Mouse (Mus musculus) embryonic facial prominence, embryonic 15.5 days (tissue): ENCODE measurements at regions not wholly inside any gene's neighbourhood (a gene's known extent, or its start where the extent isn't known, plus 50 kb on each side); places are given as distances from the start of the nearest gene placed in this dataset.
A peak's percentile ranks its signal among the peaks of the same experiment; 100 is the strongest.

Experiments
- ATAC-seq: fragments of 200-750 bp; cut with Nextera tagmentation; 2 replicates; pipeline ENCODE4 v1.8.0; 2017; ENCODE audit warnings: low read depth, moderate TSS enrichment; ENCODE audit not compliant: insufficient number of reproducible peaks, low FRiP score, low TSS enrichment
- H3K27ac ChIP-seq: fragments of 300-500 bp; sonication (generic); replicated peaks from 2 replicates; pipeline ENCODE4 v1.5.1; 2015; ENCODE audit warnings: mild to moderate bottlenecking, inconsistent platforms
- H3K27me3 ChIP-seq: fragments of 300-500 bp; sonication (generic); 2 replicates; pipeline ENCODE4 v1.6.1; 2015; ENCODE audit warnings: inconsistent platforms
- H3K36me3 ChIP-seq: fragments of 300-500 bp; sonication (generic); 2 replicates; pipeline ENCODE4 v1.6.1; 2015; ENCODE audit warnings: mild to moderate bottlenecking, inconsistent platforms
- H3K4me1 ChIP-seq: fragments of 300-500 bp; sonication (generic); 2 replicates; pipeline ENCODE4 v1.6.1; 2015; ENCODE audit warnings: inconsistent platforms
- H3K4me2 ChIP-seq: fragments of 300-500 bp; sonication (generic); replicated peaks from 2 replicates; pipeline ENCODE4 v1.6.1; 2015; ENCODE audit warnings: mild to moderate bottlenecking, inconsistent platforms
- H3K4me3 ChIP-seq: fragments of 300-500 bp; sonication (generic); replicated peaks from 2 replicates; pipeline ENCODE4 v1.5.1; 2015; ENCODE audit warnings: mild to moderate bottlenecking, inconsistent platforms
- H3K9ac ChIP-seq: fragments of 300-500 bp; sonication (generic); 2 replicates; pipeline ENCODE4 v1.6.1; 2015; ENCODE audit warnings: inconsistent platforms
- H3K9me3 ChIP-seq: fragments of 300-500 bp; sonication (generic); replicated peaks from 2 replicates; pipeline ENCODE4 v1.6.1; 2016; ENCODE audit warnings: inconsistent platforms
- WGBS: fragments of 180-500 bp; shearing (Covaris S2); methylation state at CpG from one replicate; pipeline ENCODE4 v1.1.7; 2015; 5-methylcytosine and 5-hydroxymethylcytosine counted together

DNA sequence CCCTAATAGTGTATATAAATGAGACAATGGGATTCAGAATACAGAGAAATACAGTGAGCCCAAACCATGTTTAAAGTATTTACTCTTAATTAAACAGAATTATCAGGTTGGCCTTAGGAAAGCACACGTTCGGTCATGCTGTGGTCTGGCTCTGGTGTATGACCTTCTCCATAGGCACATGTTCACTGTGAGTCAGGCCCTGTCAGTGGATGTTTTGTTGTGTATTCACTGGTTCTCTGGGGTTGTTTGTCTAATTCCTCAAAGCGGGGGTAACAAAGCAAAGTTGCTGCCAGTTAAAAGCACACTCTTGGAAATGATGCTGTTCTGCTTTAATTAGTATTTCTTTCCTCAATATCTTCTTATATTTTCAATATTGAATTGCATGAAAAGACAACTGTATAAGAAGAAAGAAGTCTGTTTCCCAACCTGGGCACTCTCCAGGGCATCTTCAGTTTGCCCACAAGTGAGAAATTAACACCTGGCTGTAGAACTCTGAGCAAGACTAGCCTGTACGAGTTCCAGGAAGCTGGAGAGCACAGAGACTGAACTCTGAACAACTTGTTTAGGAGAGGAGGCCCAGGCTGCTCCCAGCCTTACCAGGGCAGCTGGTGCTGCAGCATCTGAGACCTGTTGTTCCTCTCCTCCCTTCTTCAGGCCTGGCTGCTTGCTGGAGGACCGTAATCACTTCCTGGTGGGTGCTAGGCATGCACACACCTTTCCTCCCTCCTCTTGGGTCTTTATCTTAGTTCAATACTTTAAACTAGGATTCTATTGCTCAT, 593.1 kb downstream of the Ttll7 start:
- no peaks in the 10 kb centered on the region for H3K36me3 ChIP-seq
- 0 out of 2 replicates have a peak overlapping the region, but pooled peaks have one; percentile 28 for H3K27ac ChIP-seq
- no peaks in the 10 kb centered on the region for H3K9me3 ChIP-seq
- 73% methylated on average over 5 of the region's 5 CpGs for WGBS
- H3K27me3 ChIP-seq = no peaks in the 10 kb centered on the region
- no peak overlapping the region for H3K4me2 ChIP-seq
- ATAC-seq = no peak
- no peak overlapping the region for H3K4me3 ChIP-seq
- H3K9ac ChIP-seq = no peak overlapping the region
- H3K4me1 ChIP-seq = peaks cover 9% of the 10 kb centered on the region

DNA sequence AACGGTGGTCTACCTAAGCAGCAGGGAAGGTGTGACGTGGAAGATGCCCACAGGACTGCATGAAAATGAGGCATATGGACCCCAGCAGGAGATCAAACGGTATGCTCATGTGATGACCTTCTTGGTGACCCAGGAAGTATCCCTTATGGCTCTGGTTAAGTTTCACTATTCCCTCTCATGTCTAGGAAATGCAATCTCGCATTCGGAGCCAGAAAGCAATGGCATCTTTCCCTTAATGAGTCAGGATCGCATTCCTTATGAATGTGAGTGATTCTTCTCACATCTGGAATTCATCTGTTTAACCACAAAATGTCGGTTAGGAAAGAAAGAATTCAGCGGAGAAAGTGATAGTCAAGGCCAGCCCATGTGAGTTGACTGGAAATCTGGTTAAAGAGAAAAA, 593.7 kb downstream of the Ttll7 start:
- Histone ChIP-seq H3K4me2 (no peak overlapping the region), H3K9me3 (no peaks in the 10 kb centered on the region), H3K27me3 (no peaks in the 10 kb centered on the region), H3K4me3 (no peak overlapping the region), H3K36me3 (no peaks in the 10 kb centered on the region), H3K4me1 (peaks cover 9% of the 10 kb centered on the region), H3K9ac (no peak overlapping the region), H3K27ac (0 out of 2 replicates have a peak overlapping the region, but pooled peaks have one; percentile 28)
- WGBS = 38% methylated on average over 8 of the region's 8 CpGs
- ATAC-seq = 0 out of 2 replicates have a peak, but pooled peaks have one; percentile 24

DNA sequence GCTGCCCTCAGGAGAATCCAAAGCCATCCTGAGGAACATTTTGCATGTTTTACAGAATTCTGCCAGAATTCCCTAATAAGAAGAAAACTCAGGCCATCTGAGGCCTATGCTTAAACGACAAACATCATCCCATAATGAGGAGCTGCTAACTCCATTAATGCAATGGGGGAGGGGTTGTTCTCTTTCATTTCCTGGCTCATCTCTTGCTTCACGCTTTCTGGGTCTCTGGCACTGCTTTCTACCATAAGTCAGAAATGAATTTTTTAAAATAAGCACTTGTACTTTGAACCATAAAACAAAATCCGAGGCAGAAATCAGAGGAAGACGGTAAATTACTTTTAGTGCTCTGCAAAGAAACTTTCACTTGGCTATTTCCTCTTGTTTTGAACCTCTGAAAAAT, 600.0 kb downstream of the Ttll7 start:
- Histone ChIP-seq H3K27ac (no peak overlapping the region), H3K4me3 (no peak overlapping the region), H3K4me1 (no peaks in the 10 kb centered on the region), H3K36me3 (no peaks in the 10 kb centered on the region), H3K9me3 (no peaks in the 10 kb centered on the region), H3K9ac (no peak overlapping the region), H3K4me2 (no peak overlapping the region), H3K27me3 (no peaks in the 10 kb centered on the region)
- ATAC-seq = no peak
- 45% methylated on average over 4 of the region's 4 CpGs for WGBS

DNA sequence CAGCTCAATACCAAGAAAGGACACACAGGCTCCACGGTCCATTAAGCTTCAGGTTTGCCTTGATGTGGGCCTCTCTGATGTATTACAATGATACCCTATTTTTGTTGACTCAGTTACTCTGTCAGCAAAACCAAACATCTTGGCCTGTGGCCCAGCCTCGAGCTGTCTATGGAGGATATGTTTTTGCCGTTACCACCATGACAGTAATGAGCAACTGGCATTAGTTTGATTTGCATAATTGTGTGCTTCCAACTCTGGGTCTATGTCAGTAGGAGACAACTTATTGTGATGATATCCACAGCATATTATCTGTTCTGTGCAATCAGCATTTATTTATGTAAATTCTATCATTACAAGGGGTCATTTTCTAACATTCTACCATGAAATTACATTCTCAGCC, 603.2 kb downstream of the Ttll7 start:
- no peak overlapping the region for H3K27ac ChIP-seq
- 56% methylated on average over 3 of the region's 3 CpGs for WGBS
- H3K9me3 ChIP-seq = no peaks in the 10 kb centered on the region
- H3K4me3 ChIP-seq = no peak overlapping the region
- no peaks in the 10 kb centered on the region for H3K36me3 ChIP-seq
- H3K4me1 ChIP-seq = peaks cover 8% of the 10 kb centered on the region
- no peaks in the 10 kb centered on the region for H3K27me3 ChIP-seq
- H3K9ac ChIP-seq = no peak overlapping the region
- no peak for ATAC-seq
- no peak overlapping the region for H3K4me2 ChIP-seq

DNA sequence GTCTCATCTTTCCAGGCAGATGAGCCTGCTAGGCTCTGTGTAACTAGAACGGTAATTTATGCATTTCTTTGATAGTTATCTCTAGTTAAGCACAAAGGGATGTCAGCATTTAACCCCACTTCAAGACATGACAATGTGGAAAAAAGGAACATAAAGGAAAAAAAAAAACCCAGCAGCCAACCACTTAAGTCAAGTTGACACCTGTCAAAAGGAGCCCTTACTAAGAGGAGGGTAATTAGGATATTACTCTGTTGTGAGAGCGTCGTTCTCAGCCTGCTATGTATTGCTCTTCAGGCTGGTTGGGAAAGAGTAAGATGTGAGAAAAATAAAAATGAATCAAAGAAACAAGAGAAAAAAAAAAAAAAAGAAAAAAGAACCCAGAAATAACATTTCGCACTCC, 604.1 kb downstream of the Ttll7 start:
- no peak overlapping the region for H3K9ac ChIP-seq
- no peak overlapping the region for H3K4me2 ChIP-seq
- peaks cover 8% of the 10 kb centered on the region for H3K4me1 ChIP-seq
- H3K4me3 ChIP-seq = no peak overlapping the region
- no peaks in the 10 kb centered on the region for H3K9me3 ChIP-seq
- no peak for ATAC-seq
- no peaks in the 10 kb centered on the region for H3K27me3 ChIP-seq
- H3K27ac ChIP-seq = no peak overlapping the region
- H3K36me3 ChIP-seq = no peaks in the 10 kb centered on the region
- 74% methylated on average over 4 of the region's 4 CpGs for WGBS

DNA sequence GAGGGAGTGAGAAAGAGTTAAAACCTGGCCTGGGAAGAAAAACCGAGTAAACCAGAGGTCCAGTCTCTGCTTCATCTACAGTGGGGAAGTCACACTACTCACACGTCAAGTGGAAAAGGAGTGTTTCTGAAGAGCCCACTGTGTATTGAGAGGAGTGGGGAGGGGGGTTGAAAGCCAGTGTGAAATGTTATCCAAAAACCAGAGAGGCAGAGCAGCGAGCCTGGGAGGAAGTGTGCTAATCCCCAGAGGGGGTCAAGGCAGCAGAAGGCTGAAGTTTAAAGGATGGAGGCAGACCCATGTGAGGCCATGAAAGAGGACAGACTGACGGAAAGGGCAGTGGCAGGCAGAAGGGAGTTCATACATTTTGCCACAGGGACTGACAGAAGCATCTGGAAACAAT, 605.9 kb downstream of the Ttll7 start:
- H3K9ac ChIP-seq = no peak overlapping the region
- H3K4me2 ChIP-seq = no peak overlapping the region

DNA sequence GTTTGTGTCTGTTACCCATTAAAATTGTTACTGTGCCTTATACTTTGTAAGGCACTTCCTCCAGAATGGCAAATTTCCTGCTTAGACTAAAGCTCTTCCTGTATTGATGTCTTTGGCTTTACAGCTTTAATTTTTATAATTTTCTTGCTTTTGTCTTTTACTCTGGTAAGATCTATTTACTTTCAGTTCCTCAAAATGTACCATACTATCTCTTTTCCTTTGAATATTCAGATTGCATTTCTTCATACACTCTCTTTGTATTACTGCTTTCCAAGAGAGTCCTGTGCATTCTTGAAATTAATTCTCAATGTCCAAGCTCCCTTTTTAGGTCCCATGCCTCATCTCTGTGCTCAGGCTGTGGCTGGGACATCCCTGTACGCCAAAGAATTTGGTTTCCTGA, 627.7 kb downstream of the Ttll7 start:
- no peak for ATAC-seq
- WGBS = 86% methylated on average over 1 of the region's 1 CpGs
- Histone ChIP-seq H3K9ac (no peak overlapping the region), H3K27ac (no peak overlapping the region), H3K4me1 (no peaks in the 10 kb centered on the region), H3K36me3 (no peaks in the 10 kb centered on the region), H3K4me3 (no peak overlapping the region), H3K9me3 (no peaks in the 10 kb centered on the region), H3K27me3 (no peaks in the 10 kb centered on the region), H3K4me2 (no peak overlapping the region)

More for the DNA sequence above, 605.9 kb downstream of the Ttll7 start:
- no peak overlapping the region for H3K27ac ChIP-seq
- 18% methylated on average over 4 of the region's 4 CpGs for WGBS
- no peaks in the 10 kb centered on the region for H3K27me3 ChIP-seq
- peaks cover 8% of the 10 kb centered on the region for H3K4me1 ChIP-seq
- no peak for ATAC-seq
- H3K36me3 ChIP-seq = no peaks in the 10 kb centered on the region
- no peak overlapping the region for H3K4me3 ChIP-seq
- no peaks in the 10 kb centered on the region for H3K9me3 ChIP-seq
